Mouse (Mus musculus) heart, embryonic 15.5 days (tissue): ENCODE measurements around the gene Acot12. TPM values are rescaled to one million over a fixed set of nuclear protein-coding genes. Genes with fewer than 3 reads are reported as not detected.
A peak's percentile ranks its signal among the peaks of the same experiment; 100 is the strongest.

Experiments
- ATAC-seq: fragments of 200-750 bp; cut with Nextera tagmentation; replicated peaks from 2 replicates; pipeline ENCODE4 v1.8.0; 2017; ENCODE audit warnings: low read depth, moderate TSS enrichment; ENCODE audit not compliant: insufficient number of reproducible peaks, insufficient read depth, low FRiP score
- H3K27ac ChIP-seq: fragments of 300-500 bp; sonication (generic); 2 replicates; pipeline ENCODE4 v1.5.1; 2015; ENCODE audit warnings: mild to moderate bottlenecking, inconsistent platforms
- H3K27me3 ChIP-seq: fragments of 300-500 bp; sonication (generic); 2 replicates; pipeline ENCODE4 v1.6.1; 2015; ENCODE audit warnings: inconsistent platforms
- H3K36me3 ChIP-seq: fragments of 300-500 bp; sonication (generic); 2 replicates; pipeline ENCODE4 v1.6.1; 2015; ENCODE audit warnings: mild to moderate bottlenecking, inconsistent platforms
- H3K4me1 ChIP-seq: fragments of 300-500 bp; sonication (generic); replicated peaks from 2 replicates; pipeline ENCODE4 v1.6.1; 2015; ENCODE audit warnings: inconsistent platforms
- H3K4me2 ChIP-seq: fragments of 300-500 bp; sonication (generic); 2 replicates; pipeline ENCODE4 v1.6.1; 2015; ENCODE audit warnings: inconsistent platforms, mild to moderate bottlenecking, moderate library complexity
- H3K4me3 ChIP-seq: fragments of 300-500 bp; sonication (generic); 2 replicates; pipeline ENCODE4 v1.5.1; 2015; ENCODE audit warnings: mild to moderate bottlenecking, inconsistent platforms
- H3K9ac ChIP-seq: fragments of 300-500 bp; sonication (generic); 2 replicates; pipeline ENCODE4 v1.6.1; 2015; ENCODE audit warnings: mild to moderate bottlenecking, inconsistent platforms
- H3K9me3 ChIP-seq: fragments of 300-500 bp; sonication (generic); replicated peaks from 2 replicates; pipeline ENCODE4 v1.6.1; 2016; ENCODE audit warnings: inconsistent platforms
- WGBS: fragments of 180-500 bp; shearing (Covaris S2); methylation state at CpG from one replicate; pipeline ENCODE4 v1.1.7; 2015; ENCODE audit warnings: mixed read lengths; 5-methylcytosine and 5-hydroxymethylcytosine counted together
- polyA plus RNA-seq: library from polyadenylated mRNA; unstranded; fragments of >200 nt; fragmentation: Nextera tagmentation; extraction: Ambion mirVana; gene quantifications from 2 replicates; pipeline ENCODE4 v1.2.1, GENCODE M21; 2015

Acot12 gene
- polyA plus RNA-seq, 1 experiment from 2014 or later, result 0.08 TPM

- WGBS, result 93% methylated on average over 6 of the region's 6 CpGs
- no peaks in the 10 kb centered on the region for H3K27me3 ChIP-seq
- H3K4me1 ChIP-seq, result no peaks in the 10 kb centered on the region
- no peaks in the 10 kb centered on the region for H3K9me3 ChIP-seq
- ATAC-seq, result no peak
- H3K36me3 ChIP-seq, result peaks cover 63% of the 10 kb centered on the region
- no peak overlapping the region for H3K27ac ChIP-seq
- H3K4me3 ChIP-seq, result no peak overlapping the region
- no peak overlapping the region for H3K4me2 ChIP-seq
- H3K9ac ChIP-seq, result no peak overlapping the region
Measured at GRCm38 (mm10) chr13:91796916-91797315, 55.6 kb downstream of the Acot12 start.

GRCm38 (mm10) chr13:91797442-91797841, 56.1 kb downstream of the Acot12 start:
- Histone ChIP-seq H3K4me1 (no peaks in the 10 kb centered on the region), H3K27ac (no peak overlapping the region), H3K4me3 (no peak overlapping the region), H3K9me3 (no peaks in the 10 kb centered on the region), H3K9ac (no peak overlapping the region), H3K27me3 (no peaks in the 10 kb centered on the region), H3K4me2 (no peak overlapping the region), H3K36me3 (peaks cover 63% of the 10 kb centered on the region)
- 90% methylated on average over 10 of the region's 10 CpGs for WGBS
- no peak for ATAC-seq

- Histone ChIP-seq H3K4me3 (no peak overlapping the region), H3K36me3 (peaks cover 61% of the 10 kb centered on the region), H3K27me3 (no peaks in the 10 kb centered on the region), H3K9ac (no peak overlapping the region), H3K4me2 (no peak overlapping the region), H3K9me3 (no peaks in the 10 kb centered on the region), H3K27ac (no peak overlapping the region), H3K4me1 (peaks cover 5% of the 10 kb centered on the region)
- 64% methylated on average over 5 of the region's 5 CpGs for WGBS
- ATAC-seq, result no peak
Measured at GRCm38 (mm10) chr13:91801726-91802125, 60.4 kb downstream of the Acot12 start.

- H3K4me3 ChIP-seq, result peak within 1 kb of the TSS; percentile 98
- peak; percentile 97 for ATAC-seq
- WGBS, result under 1% methylated on average over 50 of the region's 50 CpGs
Measured at GRCm38 (mm10) chr13:91807155-91807839, 66.0 kb downstream of the Acot12 start, which contains the start of gene Zcchc9. TSS of gene Zcchc9 (minus strand) at chr13:91807705.

GRCm38 (mm10) chr13:91807874-91808575, 66.7 kb downstream of the Acot12 start:
- H3K9me3 ChIP-seq, result no peaks in the 10 kb centered on the region
- ATAC-seq, result no peak
- 29% methylated on average over 20 of the region's 20 CpGs for WGBS
- peak overlapping the region; percentile 65 for H3K4me2 ChIP-seq
- H3K27ac ChIP-seq, result peak overlapping the region; percentile 93
- peaks cover 18% of the 10 kb centered on the region for H3K36me3 ChIP-seq
- H3K4me1 ChIP-seq, result peaks cover 11% of the 10 kb centered on the region
- peak overlapping the region; percentile 98 for H3K9ac ChIP-seq
- H3K27me3 ChIP-seq, result no peaks in the 10 kb centered on the region
- peak overlapping the region; percentile 98 for H3K4me3 ChIP-seq

More at GRCm38 (mm10) chr13:91807155-91807839, 66.0 kb downstream of the Acot12 start, which contains the start of gene Zcchc9:
- Histone ChIP-seq H3K27ac (peak within 1 kb of the TSS; percentile 93), H3K36me3 (peaks cover 18% of the 10 kb centered on the region), H3K27me3 (no peaks in the 10 kb centered on the region), H3K4me2 (peak within 1 kb of the TSS; percentile 65), H3K9ac (peak within 1 kb of the TSS; percentile 98), H3K4me1 (peaks cover 11% of the 10 kb centered on the region), H3K9me3 (no peaks in the 10 kb centered on the region)

GRCm38 (mm10) chr13:91809476-91809875, 68.2 kb downstream of the Acot12 start:
- Histone ChIP-seq H3K36me3 (peaks cover 14% of the 10 kb centered on the region), H3K9me3 (no peaks in the 10 kb centered on the region), H3K27me3 (no peaks in the 10 kb centered on the region), H3K27ac (no peak overlapping the region), H3K4me2 (no peak overlapping the region), H3K4me3 (no peak overlapping the region), H3K4me1 (peaks cover 11% of the 10 kb centered on the region), H3K9ac (no peak overlapping the region)
- ATAC-seq, result no peak
- WGBS, result 42% methylated on average over 2 of the region's 2 CpGs

- no peak overlapping the region for H3K4me3 ChIP-seq
- no peaks in the 10 kb centered on the region for H3K4me1 ChIP-seq
- 80% methylated on average over 5 of the region's 5 CpGs for WGBS
- H3K9me3 ChIP-seq, result no peaks in the 10 kb centered on the region
- no peaks in the 10 kb centered on the region for H3K27me3 ChIP-seq
- no peak overlapping the region for H3K27ac ChIP-seq
- no peak overlapping the region for H3K9ac ChIP-seq
- H3K4me2 ChIP-seq, result no peak overlapping the region
- H3K36me3 ChIP-seq, result no peaks in the 10 kb centered on the region
- no peak for ATAC-seq
Measured at GRCm38 (mm10) chr13:91814670-91815069, 73.4 kb downstream of the Acot12 start.

- Histone ChIP-seq H3K4me1 (no peaks in the 10 kb centered on the region), H3K4me2 (no peak overlapping the region), H3K36me3 (no peaks in the 10 kb centered on the region), H3K9ac (no peak overlapping the region), H3K27me3 (no peaks in the 10 kb centered on the region), H3K4me3 (no peak overlapping the region), H3K9me3 (no peaks in the 10 kb centered on the region), H3K27ac (no peak overlapping the region)
- no peak for ATAC-seq
- WGBS, result 74% methylated on average over 6 of the region's 6 CpGs
Measured at GRCm38 (mm10) chr13:91823735-91824134, 82.4 kb downstream of the Acot12 start.

GRCm38 (mm10) chr13:91824845-91825550, 83.7 kb downstream of the Acot12 start:
- no peak overlapping the region for H3K4me2 ChIP-seq
- H3K9me3 ChIP-seq, result no peaks in the 10 kb centered on the region
- no peaks in the 10 kb centered on the region for H3K36me3 ChIP-seq
- H3K4me1 ChIP-seq, result no peaks in the 10 kb centered on the region
- 58% methylated on average over 4 of the region's 4 CpGs for WGBS
- no peak for ATAC-seq
- H3K27ac ChIP-seq, result no peak overlapping the region
- H3K27me3 ChIP-seq, result no peaks in the 10 kb centered on the region
- H3K9ac ChIP-seq, result no peak overlapping the region
- H3K4me3 ChIP-seq, result no peak overlapping the region

- H3K27me3 ChIP-seq, result no peaks in the 10 kb centered on the region
- no peak for ATAC-seq
- H3K4me3 ChIP-seq, result no peak overlapping the region
- H3K9ac ChIP-seq, result no peak overlapping the region
- no peak overlapping the region for H3K4me2 ChIP-seq
- H3K4me1 ChIP-seq, result no peaks in the 10 kb centered on the region
- no peaks in the 10 kb centered on the region for H3K9me3 ChIP-seq
- 75% methylated on average over 2 of the region's 2 CpGs for WGBS
- no peaks in the 10 kb centered on the region for H3K36me3 ChIP-seq
- H3K27ac ChIP-seq, result no peak overlapping the region
Measured at GRCm38 (mm10) chr13:91826066-91826465, 84.8 kb downstream of the Acot12 start.

GRCm38 (mm10) chr13:91827876-91828275, 86.6 kb downstream of the Acot12 start:
- no peak overlapping the region for H3K4me3 ChIP-seq
- H3K27ac ChIP-seq, result no peak overlapping the region
- ATAC-seq, result no peak
- no peaks in the 10 kb centered on the region for H3K4me1 ChIP-seq
- no peaks in the 10 kb centered on the region for H3K27me3 ChIP-seq
- H3K9me3 ChIP-seq, result no peaks in the 10 kb centered on the region
- H3K9ac ChIP-seq, result no peak overlapping the region
- H3K4me2 ChIP-seq, result no peak overlapping the region
- no peaks in the 10 kb centered on the region for H3K36me3 ChIP-seq
